Mouse (Mus musculus) thymus, postnatal 10 days (tissue): ENCODE data around the gene Map3k14.
A peak's percentile ranks its signal among the peaks of the same experiment; 100 is the strongest.

Experiments
- DNase-seq, 2 experiments: peaks; one replicate each; pipeline ENCODE4 v3.0.0; 2021; ENCODE audit warnings: low spot score in 2 of 2

Gene Map3k14

GRCm38 (mm10) chr11:103272888-103273287 is 5.6 kb upstream of the Map3k14 start:
- DNase-seq: no peak

GRCm38 (mm10) chr11:103271979-103272378 is 4.7 kb upstream of the Map3k14 start:
- peak; percentile 53 to 77 for DNase-seq

GRCm38 (mm10) chr11:103269426-103269825 is 2.2 kb upstream of the Map3k14 start:
- DNase-seq: no peak

- no peak for DNase-seq
These were observed 1.6 kb upstream of the Map3k14 start for GRCm38 (mm10) chr11:103268905-103269304.

DNA sequence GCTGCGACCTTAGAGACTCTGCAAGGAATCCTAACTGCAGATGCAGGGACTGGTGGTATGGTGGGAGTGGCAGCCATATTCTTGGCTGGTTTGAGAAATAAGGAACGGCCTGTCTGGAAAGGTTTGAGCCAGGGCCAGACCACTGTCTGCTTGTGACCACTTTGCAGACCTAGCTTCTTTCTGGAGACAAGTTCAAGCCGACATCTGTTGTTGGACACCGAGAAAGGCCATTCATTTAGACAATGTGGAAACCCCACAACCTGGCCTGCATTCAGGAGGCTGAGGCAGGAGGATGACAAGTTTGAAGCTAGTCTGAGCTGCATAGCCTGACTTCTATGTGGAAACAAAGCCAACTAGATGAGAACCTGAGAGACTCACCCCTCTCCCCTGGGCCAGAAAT is 1.1 kb upstream of the Map3k14 start:
- no peak for DNase-seq

DNA sequence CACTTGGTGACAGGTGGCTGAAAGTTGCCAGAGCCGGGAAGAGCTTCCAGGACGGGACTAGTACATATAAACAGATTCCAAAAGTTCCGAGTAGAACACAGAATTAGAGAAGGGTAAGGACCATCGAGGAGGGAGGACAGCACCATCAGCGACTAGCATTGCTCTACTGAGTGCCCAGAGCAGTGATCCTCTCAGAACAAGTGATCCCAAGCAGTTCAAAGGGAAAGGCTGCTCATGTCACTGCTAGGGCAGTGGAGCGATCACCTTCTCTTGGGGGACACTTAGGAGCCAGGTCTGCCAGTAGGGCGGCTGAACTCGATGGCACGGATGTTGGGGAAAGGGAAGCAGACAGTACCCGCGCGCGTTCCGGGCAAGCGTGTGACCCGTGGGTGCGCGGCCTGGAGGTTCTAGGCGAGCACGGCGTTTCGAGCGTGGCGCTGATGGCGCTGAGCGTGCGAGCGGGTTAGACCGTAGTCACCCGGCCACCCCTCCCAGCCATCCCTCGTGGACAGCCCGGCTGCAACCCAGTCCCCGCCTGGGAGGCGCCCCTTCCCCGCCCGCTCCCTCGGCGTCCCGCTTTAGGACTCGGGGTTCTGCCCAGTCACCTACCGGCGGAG is 435 bp downstream of the Map3k14 start:
- DNase-seq: peak in 1 of 2 experiments; percentile 55

DNA sequence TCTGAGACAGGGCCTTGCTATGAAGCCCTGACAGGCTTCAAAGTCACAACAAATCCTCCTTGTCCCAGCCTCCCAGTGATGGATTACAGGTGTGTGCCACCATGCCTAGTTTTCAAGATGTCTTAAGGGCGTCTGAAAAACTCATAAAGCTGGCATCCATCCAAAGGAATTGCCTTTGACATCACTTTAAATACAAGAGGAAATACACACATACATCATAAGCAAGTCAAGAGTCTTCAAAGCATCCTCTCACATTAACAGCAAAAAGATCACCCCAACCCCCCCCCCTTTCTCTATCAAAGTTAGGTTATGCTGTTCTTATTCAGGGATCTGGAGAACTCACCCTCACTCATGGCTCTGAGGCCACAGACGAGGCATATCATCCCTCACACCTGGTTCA is 1.4 kb downstream of the Map3k14 start:
- DNase-seq: no peak

DNA sequence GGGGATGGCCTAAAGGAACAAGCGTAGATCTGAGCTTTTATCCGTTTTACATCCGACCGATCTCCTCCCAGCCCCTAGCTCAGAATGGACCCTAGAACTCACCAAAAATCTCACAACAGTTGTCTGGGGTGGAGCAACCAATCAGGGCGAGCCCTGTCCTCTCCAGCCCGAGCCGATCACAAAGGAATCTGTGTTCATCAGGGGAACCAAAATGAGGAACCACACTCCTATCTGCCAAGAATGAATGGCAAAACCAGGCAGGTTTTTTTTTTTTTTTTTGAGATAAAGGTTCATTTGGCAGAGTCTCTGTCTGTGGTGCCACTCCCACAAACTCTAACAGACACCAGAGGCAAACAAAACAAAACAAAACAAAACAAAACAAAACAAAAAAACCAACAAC is 2.1 kb downstream of the Map3k14 start:
- DNase-seq: no peak

GRCm38 (mm10) chr11:103264427-103265005 is 2.8 kb downstream of the Map3k14 start:
- DNase-seq: peak; percentile 35 to 48

GRCm38 (mm10) chr11:103263551-103263950 is 3.7 kb downstream of the Map3k14 start:
- no peak for DNase-seq

GRCm38 (mm10) chr11:103262412-103263267 is 4.6 kb downstream of the Map3k14 start:
- DNase-seq: peak; percentile 61 to 66

DNA sequence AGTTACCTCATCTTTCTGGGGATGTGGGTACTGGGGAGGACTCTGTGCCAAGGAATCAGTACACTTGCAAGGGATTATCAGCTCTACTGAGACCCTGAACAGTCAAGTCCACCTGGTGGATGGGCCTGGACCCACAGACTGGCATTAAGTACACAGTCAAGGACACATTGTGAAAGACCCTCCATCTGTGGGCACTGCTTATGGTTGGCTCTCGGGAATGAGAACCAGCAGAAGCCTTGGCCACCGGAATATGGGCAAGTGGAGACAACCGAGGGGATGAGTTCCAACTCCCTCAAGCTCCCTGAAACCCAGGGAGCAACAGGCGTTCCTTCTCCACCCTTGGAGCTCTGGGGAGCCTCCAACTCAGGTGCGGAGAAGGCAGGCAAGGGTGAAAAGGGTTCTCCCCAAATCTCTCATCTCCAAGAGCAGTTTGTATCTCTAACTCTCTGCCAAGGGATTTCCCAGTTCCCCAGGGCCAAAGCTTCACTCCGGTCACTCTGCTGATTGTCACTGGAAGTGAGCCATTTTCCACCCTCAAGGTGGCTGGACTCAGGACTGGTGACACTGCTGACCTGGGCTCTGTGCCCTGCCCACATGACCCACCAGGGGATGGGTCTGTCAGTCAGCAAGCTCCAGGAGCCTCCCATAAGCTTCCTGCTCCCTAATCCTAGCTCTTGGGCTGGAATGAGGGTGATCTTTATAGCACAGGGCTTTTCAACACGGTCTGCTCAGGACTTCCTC is 5.4 kb downstream of the Map3k14 start:
- DNase-seq: no peak

DNA sequence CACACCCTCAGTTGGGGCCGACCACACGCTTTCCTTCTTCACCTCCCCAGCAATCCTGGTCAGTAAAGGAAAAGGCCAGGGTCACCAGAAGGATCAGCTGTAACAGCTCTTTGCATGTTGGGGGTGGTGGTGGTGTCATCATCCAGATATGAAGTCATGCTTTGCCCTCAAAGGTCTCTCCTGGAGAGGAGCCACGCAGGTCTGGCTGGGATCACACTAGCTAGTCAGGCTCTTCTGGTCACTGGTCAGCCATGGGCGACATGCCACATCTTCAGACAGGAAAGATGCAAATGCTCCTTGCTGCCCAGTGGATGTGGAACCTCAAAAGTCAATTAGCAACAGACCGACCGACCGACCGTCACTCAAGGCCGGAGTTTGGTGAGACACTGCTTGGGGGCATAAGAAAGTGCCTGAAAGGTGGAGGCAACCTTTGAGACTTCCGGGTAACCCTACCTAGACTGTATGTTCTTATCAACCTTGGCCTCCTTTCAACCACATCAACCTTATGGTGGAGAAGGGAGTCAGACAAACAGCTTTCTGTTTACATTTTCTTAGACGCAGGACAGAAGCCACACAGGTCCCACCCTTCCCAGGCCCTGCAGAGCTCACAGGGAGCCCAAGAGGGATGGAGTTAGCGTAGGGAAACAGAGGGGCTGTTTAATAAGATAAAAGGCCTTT is 6.6 kb downstream of the Map3k14 start:
- DNase-seq: no peak

DNA sequence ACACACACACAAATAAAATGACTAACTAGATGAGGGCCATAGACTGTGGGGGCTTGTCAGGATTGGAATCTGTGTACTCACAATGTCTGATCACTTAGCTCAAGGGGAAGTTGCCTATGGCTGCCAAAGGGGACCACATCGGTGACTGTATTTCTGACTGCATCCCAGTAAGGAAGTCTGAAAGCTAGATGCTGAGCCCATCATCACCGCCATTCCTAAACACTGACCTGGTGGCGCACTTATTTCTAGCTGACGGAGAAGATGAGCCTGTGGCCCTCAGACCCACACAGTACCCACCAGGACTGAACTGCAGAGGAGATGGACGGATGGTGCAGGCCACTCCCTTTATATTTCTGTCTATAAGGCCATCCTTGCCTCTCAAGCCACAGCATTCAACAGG is 7.2 kb downstream of the Map3k14 start:
- no peak for DNase-seq

GRCm38 (mm10) chr11:103257938-103258481 is 9.3 kb downstream of the Map3k14 start:
- no peak for DNase-seq

GRCm38 (mm10) chr11:103253605-103254004 is 13.7 kb downstream of the Map3k14 start:
- DNase-seq: no peak

DNA sequence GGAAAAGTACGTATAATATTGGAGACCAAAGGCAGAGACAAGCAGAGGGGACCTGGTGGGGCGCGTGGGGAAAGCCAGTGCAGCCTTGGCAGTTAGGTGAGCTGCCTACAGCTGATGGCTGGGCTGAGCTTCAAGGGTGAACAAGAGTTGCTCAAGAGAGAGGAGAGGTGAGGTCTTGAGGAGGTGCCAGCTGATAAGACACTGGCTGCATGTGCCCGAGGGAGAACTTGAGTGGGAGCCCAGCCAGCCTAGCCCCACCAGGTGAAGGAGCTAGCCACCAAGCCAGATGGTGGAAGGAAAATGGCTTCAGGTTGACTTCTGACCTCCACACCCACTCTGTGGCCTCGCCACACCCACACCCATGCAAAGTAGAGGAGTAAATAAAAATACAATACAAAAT is 14.9 kb downstream of the Map3k14 start:
- DNase-seq: no peak

GRCm38 (mm10) chr11:103250324-103250723 is 16.9 kb downstream of the Map3k14 start:
- DNase-seq: no peak

GRCm38 (mm10) chr11:103249509-103249908 is 17.8 kb downstream of the Map3k14 start:
- DNase-seq: no peak

DNA sequence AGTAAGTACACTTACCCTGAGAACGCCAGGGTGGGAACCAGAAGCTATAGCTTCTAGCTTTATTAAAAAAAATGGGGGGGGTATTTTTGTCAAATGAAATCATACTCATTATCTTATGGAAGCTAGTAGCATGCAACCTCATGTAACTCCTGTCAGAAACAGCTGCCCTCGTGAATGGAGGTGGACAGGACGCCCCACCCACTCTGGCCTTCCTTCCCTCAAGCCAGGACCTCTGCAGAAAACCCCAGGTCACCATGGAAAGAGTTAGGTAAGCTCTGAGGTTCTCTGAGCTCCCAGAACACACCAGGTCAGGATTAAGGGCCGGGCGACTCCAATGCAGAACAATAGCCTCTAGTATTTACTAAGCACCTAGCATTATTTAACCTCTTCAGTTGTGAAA is 18.4 kb downstream of the Map3k14 start:
- DNase-seq: no peak

DNA sequence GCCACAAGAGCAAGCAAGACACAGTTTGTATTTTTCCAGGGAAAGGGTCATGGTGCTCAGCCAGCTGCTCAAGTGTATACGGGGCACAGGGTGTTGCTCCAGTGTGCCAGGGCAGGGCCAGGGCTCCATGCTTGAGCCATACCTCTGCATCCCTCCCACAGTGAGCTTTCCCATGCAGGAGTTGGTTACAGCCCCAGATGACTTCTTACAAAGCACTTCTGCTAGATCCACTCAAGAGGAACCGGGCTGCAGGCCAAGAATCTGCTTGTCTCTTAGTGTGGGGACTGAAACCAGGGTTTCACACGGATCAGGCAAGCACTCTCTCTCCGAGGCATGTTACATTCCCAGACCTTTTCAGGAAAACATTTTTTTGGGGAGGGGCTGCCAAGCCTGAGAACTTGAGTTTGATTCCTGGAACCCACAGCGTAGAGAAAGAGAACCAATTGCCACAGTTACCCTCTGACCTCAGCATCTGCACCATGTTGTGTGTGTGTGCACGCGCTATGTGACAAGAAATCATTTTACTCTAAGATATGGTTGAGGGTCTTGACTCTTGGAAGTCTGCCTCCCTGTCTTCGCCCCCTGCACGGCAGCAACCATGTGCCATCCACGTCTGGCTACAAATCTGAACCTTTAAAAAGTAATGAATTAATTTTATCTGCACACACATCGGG is 19.6 kb downstream of the Map3k14 start:
- no peak for DNase-seq
